Mouse (Mus musculus): ENCODE data around the gene Gm14692.
"Not testable (repeated sequence)": the region's sequence is repeated elsewhere in the genome, so short reads cannot be mapped to it uniquely, and the experiment has no call there.

Gm14692 gene

GRCm38 (mm10) chrX:67695398-67695797, at the start of gene Gm14692:
Gene Gm14692 (plus strand): TSS chrX:67695698.
- not testable (repeated sequence) for ATAC-seq (ENCODE audit: low TSS enrichment)

- ATAC-seq (ENCODE audit: low TSS enrichment), result not testable (repeated sequence)
These were observed 2.0 kb upstream of the Gm14692 start, which contains the start of gene Gm1140 for GRCm38 (mm10) chrX:67693462-67693861. Gene Gm1140 (minus strand): TSS chrX:67693562.

Data from frontal cortex, adult (tissue).